Mouse (Mus musculus): Measurements from ENCODE around the gene Lat. TPM values are rescaled to one million over a fixed set of nuclear protein-coding genes. Genes with fewer than 3 reads are reported as not detected.
"Not testable (repeated sequence)": the region's sequence is repeated elsewhere in the genome, so short reads cannot be mapped to it uniquely, and the experiment has no call there.

The Lat gene
- total RNA-seq (2015) = 0.35 and 2.8 TPM in 2 replicates
- 1.0 and 1.6 TPM in 2 replicates for total RNA-seq (2017)

GRCm38 (mm10) chr7:126369393-126369792 is at the start of gene Lat:
TSS of gene Lat (minus strand) at chr7:126369570.
- ATAC-seq (replicated peaks; ENCODE audit: poor library complexity) = peak; percentile 87

- peak; percentile 17 for ATAC-seq (replicated peaks; ENCODE audit: poor library complexity)
These were observed 49.1 kb upstream of the Lat start for GRCm38 (mm10) chr7:126418496-126418895.

GRCm38 (mm10) chr7:126417606-126418005 is 48.2 kb upstream of the Lat start:
- no peak for ATAC-seq (replicated peaks; ENCODE audit: poor library complexity)

- no peak for ATAC-seq (replicated peaks; ENCODE audit: poor library complexity)
These were observed 47.7 kb upstream of the Lat start for GRCm38 (mm10) chr7:126417045-126417444.

GRCm38 (mm10) chr7:126416615-126417014 is 47.2 kb upstream of the Lat start:
- ATAC-seq (replicated peaks; ENCODE audit: poor library complexity) = peak; percentile 65

GRCm38 (mm10) chr7:126414725-126415124 is 45.4 kb upstream of the Lat start, which contains the start of gene Cd19:
TSS of gene Cd19 (minus strand) at chr7:126414889.
- no peak for ATAC-seq (replicated peaks; ENCODE audit: poor library complexity)

- ATAC-seq (replicated peaks; ENCODE audit: poor library complexity) = no peak
These were observed 41.7 kb upstream of the Lat start for GRCm38 (mm10) chr7:126411061-126411460.

- no peak for ATAC-seq (replicated peaks; ENCODE audit: poor library complexity)
These were observed 39.3 kb upstream of the Lat start for GRCm38 (mm10) chr7:126408686-126409085.

- ATAC-seq (replicated peaks; ENCODE audit: poor library complexity) = not testable (repeated sequence)
These were observed 33.1 kb upstream of the Lat start for GRCm38 (mm10) chr7:126402518-126402917.

- peak; percentile 57 for ATAC-seq (replicated peaks; ENCODE audit: poor library complexity)
These were observed 30.2 kb upstream of the Lat start for GRCm38 (mm10) chr7:126399548-126399947.

- ATAC-seq (replicated peaks; ENCODE audit: poor library complexity) = no peak
These were observed 28.5 kb upstream of the Lat start for GRCm38 (mm10) chr7:126397822-126398221.

- peak; percentile 23 for ATAC-seq (replicated peaks; ENCODE audit: poor library complexity)
These were observed 27.9 kb upstream of the Lat start for GRCm38 (mm10) chr7:126397221-126397620.

GRCm38 (mm10) chr7:126396298-126397119 is 27.1 kb upstream of the Lat start, which contains the start of gene Nfatc2ip:
TSS of gene Nfatc2ip (minus strand) at chr7:126396737.
- ATAC-seq (replicated peaks; ENCODE audit: poor library complexity) = peak; percentile 97

- not testable (repeated sequence) for ATAC-seq (replicated peaks; ENCODE audit: poor library complexity)
These were observed 22.9 kb upstream of the Lat start for GRCm38 (mm10) chr7:126392086-126392884.

- ATAC-seq (replicated peaks; ENCODE audit: poor library complexity) = no peak
These were observed 18.8 kb upstream of the Lat start for GRCm38 (mm10) chr7:126388185-126388584.

GRCm38 (mm10) chr7:126383565-126383964 is 14.2 kb upstream of the Lat start:
- no peak for ATAC-seq (replicated peaks; ENCODE audit: poor library complexity)

- ATAC-seq (replicated peaks; ENCODE audit: poor library complexity) = peak; percentile 93
These were observed 8.1 kb upstream of the Lat start, which contains the start of gene Spns1 for GRCm38 (mm10) chr7:126377278-126378158. TSS of gene Spns1 (minus strand) at chr7:126377450.

GRCm38 (mm10) chr7:126376903-126377277 is 7.5 kb upstream of the Lat start:
- peak; percentile 20; the same call in 1 of the 2 replicates for ATAC-seq (replicated peaks; ENCODE audit: poor library complexity)

GRCm38 (mm10) chr7:126375012-126375411 is 5.6 kb upstream of the Lat start:
- ATAC-seq (replicated peaks; ENCODE audit: poor library complexity) = no peak

GRCm38 (mm10) chr7:126374526-126374925 is 5.2 kb upstream of the Lat start:
- no peak for ATAC-seq (replicated peaks; ENCODE audit: poor library complexity)

- ATAC-seq (replicated peaks; ENCODE audit: poor library complexity) = no peak
These were observed 3.6 kb upstream of the Lat start for GRCm38 (mm10) chr7:126373007-126373406.
